22 mouse cellular contexts compared by ENCODE assay signal in the genomic region with DNA sequence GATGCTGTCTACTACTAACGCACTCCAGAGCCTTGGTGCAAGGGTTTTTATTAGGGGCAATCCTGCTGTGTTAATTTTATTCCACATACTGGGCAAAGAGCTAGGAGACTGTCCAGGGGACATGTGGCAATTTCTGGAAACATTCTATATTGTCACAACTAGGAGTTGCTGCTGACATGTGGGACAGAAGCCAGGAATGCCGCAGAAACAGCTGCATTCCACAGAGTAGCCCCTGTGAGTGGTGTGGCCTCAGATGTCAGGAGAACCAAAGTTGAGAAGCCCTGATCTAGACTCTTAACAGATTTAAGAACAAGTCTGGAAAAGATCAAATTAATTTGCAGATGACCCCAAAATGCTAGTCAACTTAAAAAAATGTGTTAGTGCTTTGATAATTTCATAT. TPM values are rescaled to one million over a fixed set of nuclear protein-coding genes. Genes with fewer than 3 reads are reported as not detected.
DNase-seq lines count a peak whose midpoint lies in the region; ATAC-seq lines count a peak whose summit lies in the region.
"Had no signal": no experiment of that assay in that cellular context is flagged by ENCODE, and none has a peak within 500 bp of the region (broad histone marks: within the 10 kb centered on the region; RNA-seq: fewer than 3 reads in every experiment).

No protein-coding gene starts in this region.

- H3K4me3 ChIP-seq in heart, embryonic 13.5 days = no peak overlapping the region
- no peak overlapping the region for H3K4me3 ChIP-seq in limb, embryonic 12.5 days (replicated peaks)
- H3K4me3 ChIP-seq in limb, embryonic 10.5 days = no peak overlapping the region
- no peak overlapping the region for H3K4me3 ChIP-seq in embryonic facial prominence, embryonic 15.5 days (replicated peaks)
- H3K4me3 ChIP-seq: forebrain, embryonic 13.5 days; megakaryocyte, embryonic 14.5 days; neural tube, embryonic 15.5 days; stomach, embryonic 15.5 days had no signal

- peak overlapping the region; percentile 83 for H3K27ac ChIP-seq in heart, embryonic 13.5 days (replicated peaks)
- H3K27ac ChIP-seq in limb, embryonic 12.5 days = peak overlapping the region; percentile 32; the same call in 1 of the 2 replicates
- no peak overlapping the region for H3K27ac ChIP-seq in limb, embryonic 10.5 days
- H3K27ac ChIP-seq in embryonic facial prominence, embryonic 15.5 days (replicated peaks) = 0 out of 2 replicates have a peak overlapping the region, but pooled peaks have one; percentile 0
- H3K27ac ChIP-seq: forebrain, embryonic 13.5 days; hindbrain, embryonic 14.5 days; liver, embryonic 14.5 days; neural tube, embryonic 15.5 days; stomach, embryonic 15.5 days had no signal

- H3K4me2 ChIP-seq in heart, embryonic 13.5 days = peak overlapping the region; percentile 28; the same call in 1 of the 2 replicates
- no peak overlapping the region for H3K4me2 ChIP-seq in limb, embryonic 12.5 days
- no peak overlapping the region for H3K4me2 ChIP-seq in embryonic facial prominence, embryonic 15.5 days (replicated peaks)
- H3K4me2 ChIP-seq: forebrain, embryonic 13.5 days; hindbrain, embryonic 14.5 days; neural tube, embryonic 15.5 days; stomach, embryonic 15.5 days had no signal

- DNase-seq in heart, adult 9 months (ENCODE audit: low spot score in 2 of 2) = no peak
- DNase-seq in limb, embryonic 10.5 days (ENCODE audit: low spot score) = no peak
- peak; percentile 38 for DNase-seq in lung, postnatal 10 days
- DNase-seq in natural killer cell, adult 2 months (ENCODE audit: low spot score in 2 of 2) = no peak
- DNase-seq: cerebellum, adult 18-20 months; cerebellum, postnatal 25 days; embryo, embryonic 11 days; gastrocnemius, postnatal 10 days; heart, postnatal 10 days; kidney, adult 9 months; midbrain, embryonic 14.5 days; right cerebral cortex, postnatal 25 days; thymus, adult 2 months had no signal

- peaks cover 25% of the 10 kb centered on the region for H3K4me1 ChIP-seq in heart, embryonic 13.5 days
- peaks cover 15% of the 10 kb centered on the region for H3K4me1 ChIP-seq in limb, embryonic 12.5 days (replicated peaks)
- H3K4me1 ChIP-seq in limb, embryonic 10.5 days = peaks cover 12% of the 10 kb centered on the region
- peaks cover 12% of the 10 kb centered on the region for H3K4me1 ChIP-seq in embryonic facial prominence, embryonic 15.5 days
- H3K4me1 ChIP-seq: forebrain, embryonic 13.5 days; neural tube, embryonic 15.5 days had no signal

- no peak overlapping the region for H3K9ac ChIP-seq in heart, embryonic 13.5 days
- H3K9ac ChIP-seq in limb, embryonic 12.5 days (replicated peaks) = no peak overlapping the region
- H3K9ac ChIP-seq in embryonic facial prominence, embryonic 15.5 days = no peak overlapping the region
- H3K9ac ChIP-seq: forebrain, embryonic 13.5 days; hindbrain, embryonic 14.5 days; liver, embryonic 14.5 days; neural tube, embryonic 15.5 days; stomach, embryonic 15.5 days had no signal

- no peak for ATAC-seq in heart, embryonic 13.5 days (ENCODE audit: extremely low read depth, insufficient number of reproducible peaks, low FRiP score, low TSS enrichment)
- ATAC-seq in limb, embryonic 12.5 days (ENCODE audit: insufficient number of reproducible peaks, insufficient read depth, low FRiP score, low TSS enrichment, low read depth) = no peak
- ATAC-seq in embryonic facial prominence, embryonic 15.5 days (ENCODE audit: insufficient number of reproducible peaks, low FRiP score, low TSS enrichment, low read depth) = no peak
- ATAC-seq: forebrain, embryonic 13.5 days had no signal

- WGBS in heart, embryonic 13.5 days = 19% methylated on average over 2 of the region's 2 CpGs
- WGBS in limb, embryonic 12.5 days = 26% methylated on average over 2 of the region's 2 CpGs
- WGBS in limb, embryonic 10.5 days = 49% methylated on average over 2 of the region's 2 CpGs
- WGBS in embryonic facial prominence, embryonic 15.5 days = 28% methylated on average over 2 of the region's 2 CpGs

- no peaks in the 10 kb centered on the region for H3K27me3 ChIP-seq in heart, embryonic 13.5 days (replicated peaks)
- H3K27me3 ChIP-seq in limb, embryonic 12.5 days = no peaks in the 10 kb centered on the region
- no peaks in the 10 kb centered on the region for H3K27me3 ChIP-seq in limb, embryonic 10.5 days (ENCODE audit: low read depth, poor library complexity, severe bottlenecking)
- H3K27me3 ChIP-seq in embryonic facial prominence, embryonic 15.5 days = no peaks in the 10 kb centered on the region
- H3K27me3 ChIP-seq: forebrain, embryonic 13.5 days; neural tube, embryonic 15.5 days; stomach, embryonic 15.5 days had no signal

- H3K9me3 ChIP-seq in heart, embryonic 13.5 days = no peaks in the 10 kb centered on the region
- H3K9me3 ChIP-seq in limb, embryonic 12.5 days = no peaks in the 10 kb centered on the region
- no peaks in the 10 kb centered on the region for H3K9me3 ChIP-seq in limb, embryonic 10.5 days (replicated peaks)
- H3K9me3 ChIP-seq in embryonic facial prominence, embryonic 15.5 days (replicated peaks) = no peaks in the 10 kb centered on the region
- H3K9me3 ChIP-seq: forebrain, embryonic 13.5 days; neural tube, embryonic 15.5 days; stomach, embryonic 15.5 days had no signal

- H3K36me3 ChIP-seq in heart, embryonic 13.5 days = no peaks in the 10 kb centered on the region
- no peaks in the 10 kb centered on the region for H3K36me3 ChIP-seq in limb, embryonic 12.5 days
- H3K36me3 ChIP-seq in limb, embryonic 10.5 days = no peaks in the 10 kb centered on the region
- no peaks in the 10 kb centered on the region for H3K36me3 ChIP-seq in embryonic facial prominence, embryonic 15.5 days
- H3K36me3 ChIP-seq: neural tube, embryonic 15.5 days; stomach, embryonic 15.5 days had no signal

RNA-seq across cellular contexts. Expression of gene Sertad2, which starts 46.3 kb away (rescaled TPM):
- polyA plus RNA-seq in heart, embryonic 13.5 days (2015; fragmentation: Nextera tagmentation; extraction: Ambion mirVana) = 30.5 and 32.7 TPM in 2 replicates
- 37.5 and 42.0 TPM in 2 replicates for polyA plus RNA-seq in limb, embryonic 12.5 days (2016; fragmentation: Nextera tagmentation; extraction: Ambion mirVana)
- polyA plus RNA-seq in limb, embryonic 10.5 days (2016; fragmentation: Nextera tagmentation; extraction: Ambion mirVana) = 20.5 and 27.0 TPM in 2 replicates
- polyA plus RNA-seq in embryonic facial prominence, embryonic 15.5 days (2015; fragmentation: Nextera tagmentation; extraction: Ambion mirVana) = 47.9 and 52.4 TPM in 2 replicates
